Mouse (Mus musculus) retina, postnatal 1 day (tissue): ENCODE data around the gene Cadm3.

Source experiments
- DNase-seq: peaks from one replicate; pipeline ENCODE4 v3.0.0-alpha.2; 2012

Cadm3 gene

DNA sequence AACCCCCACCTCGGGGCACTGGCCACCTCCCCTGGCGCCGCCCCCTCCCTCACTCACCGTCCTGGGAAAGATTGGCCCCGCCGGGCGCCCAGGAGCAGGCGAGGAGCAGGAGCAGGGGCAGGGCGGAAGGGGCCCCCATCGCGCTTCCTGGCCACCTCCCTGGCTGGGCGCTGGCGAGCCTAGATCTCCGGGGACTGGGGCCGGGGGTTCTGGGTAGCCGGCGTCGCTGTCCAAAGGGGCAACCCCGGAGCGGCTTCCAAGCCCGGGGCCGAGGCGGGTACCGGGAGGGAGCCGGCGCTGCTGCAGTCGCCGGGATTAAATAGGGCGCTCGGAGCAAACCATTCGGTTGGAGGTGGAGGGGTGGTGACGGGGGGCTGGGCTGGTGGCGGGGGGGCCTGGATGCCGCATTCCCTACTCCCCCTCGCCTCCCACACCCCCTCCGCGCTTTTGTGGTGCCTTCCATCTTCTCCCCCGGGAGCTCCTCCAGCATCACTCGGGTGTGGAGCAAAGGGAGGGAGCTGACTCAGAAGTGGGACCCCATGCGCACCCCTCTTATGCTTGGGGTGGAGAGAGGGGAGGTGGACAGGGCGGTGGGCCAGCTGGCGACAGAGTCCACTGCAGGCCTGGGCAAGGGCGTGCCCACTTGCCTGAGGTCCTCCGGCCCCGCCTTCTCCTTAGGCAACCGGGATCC is at the start of gene Cadm3:
TSS of gene Cadm3 (minus strand) at position 340 of the 691 bp plus-strand sequence.
- DNase-seq = peak; percentile 94

DNA sequence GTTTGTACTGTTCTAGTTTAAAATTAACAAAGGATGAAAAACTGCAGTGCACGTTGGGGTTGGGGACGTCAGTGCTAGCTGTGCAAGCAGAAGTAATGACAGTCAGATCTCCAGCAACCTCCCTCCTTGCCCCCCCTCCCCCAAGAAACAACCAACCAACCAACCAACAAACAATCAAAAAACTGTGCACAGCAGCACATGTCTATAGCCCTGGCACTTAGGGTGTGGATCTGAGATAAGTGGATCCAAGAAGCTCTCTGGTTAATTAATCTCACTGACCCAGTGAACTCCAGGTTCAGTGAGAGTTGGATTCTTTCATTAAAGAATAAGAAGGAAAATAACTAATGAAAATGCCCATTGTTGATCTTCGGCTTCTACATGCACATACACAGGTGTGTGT is 47.1 kb upstream of the Cadm3 start:
- no peak for DNase-seq

DNA sequence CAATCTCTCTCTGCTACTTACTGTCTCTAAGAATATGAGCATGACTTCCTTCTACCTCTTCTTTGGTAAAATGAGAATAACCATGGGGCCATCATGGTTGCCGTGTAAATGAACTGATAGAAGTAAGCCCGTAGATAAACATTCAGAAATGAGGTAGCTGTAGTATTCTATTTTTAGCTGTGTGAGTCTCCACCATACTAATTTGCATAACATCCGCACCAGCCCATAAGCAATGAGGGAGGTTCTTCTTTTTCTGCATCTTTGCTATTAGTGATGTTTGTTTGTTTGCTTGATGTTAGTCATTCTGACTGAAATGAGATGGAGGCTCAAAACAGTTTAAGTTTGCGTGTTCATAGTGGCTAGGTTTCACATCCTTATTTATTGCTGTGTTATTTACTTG is 44.4 kb upstream of the Cadm3 start:
- DNase-seq = no peak

DNA sequence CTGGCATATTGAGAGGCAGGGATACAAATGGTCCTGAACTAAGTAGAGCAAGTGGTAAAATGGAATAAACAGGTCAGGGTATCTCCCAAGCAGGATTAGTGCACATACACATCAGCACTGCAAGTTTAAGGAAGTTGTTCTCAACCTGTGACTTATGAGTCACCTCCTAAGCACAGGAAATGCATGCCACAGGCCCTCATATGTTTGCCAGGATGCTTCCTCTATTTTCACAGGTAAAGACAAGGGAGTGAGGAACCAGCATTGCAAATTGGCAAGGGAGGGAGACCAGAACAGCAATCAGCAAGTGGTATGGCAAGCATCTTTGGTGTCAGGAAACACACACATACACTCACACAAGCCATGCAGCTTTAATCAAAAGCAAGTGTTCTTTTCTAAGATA is 41.6 kb upstream of the Cadm3 start:
- no peak for DNase-seq

DNA sequence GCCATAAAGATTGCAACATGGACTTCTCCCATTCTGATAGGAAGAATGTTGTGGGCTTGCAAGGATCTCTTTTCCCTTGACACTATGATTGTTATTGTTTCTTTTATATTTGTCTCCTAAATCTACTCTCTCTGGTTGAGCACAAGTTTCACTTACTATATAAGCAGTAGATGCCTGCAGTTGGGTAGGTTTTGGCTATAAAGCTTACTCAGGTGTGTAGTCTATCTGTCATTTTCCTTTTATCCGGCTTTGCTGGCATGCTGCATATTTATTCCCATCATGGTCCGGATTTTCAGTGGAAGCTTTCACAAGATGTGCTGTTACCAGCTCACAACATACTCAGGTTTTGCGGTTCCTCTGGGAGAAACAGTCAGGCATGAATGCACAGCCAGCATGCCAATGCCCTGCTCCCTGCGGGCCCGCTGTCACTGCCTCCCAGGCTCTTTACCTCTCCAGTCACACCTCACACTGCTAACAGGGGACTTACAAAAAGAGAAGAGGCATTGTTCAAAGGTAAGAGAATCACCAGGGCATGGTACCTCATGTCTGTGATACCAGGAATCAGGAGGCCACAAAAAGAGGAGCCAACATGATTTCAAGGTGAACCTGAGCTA is 37.3 kb upstream of the Cadm3 start:
- DNase-seq = peak; percentile 21

DNA sequence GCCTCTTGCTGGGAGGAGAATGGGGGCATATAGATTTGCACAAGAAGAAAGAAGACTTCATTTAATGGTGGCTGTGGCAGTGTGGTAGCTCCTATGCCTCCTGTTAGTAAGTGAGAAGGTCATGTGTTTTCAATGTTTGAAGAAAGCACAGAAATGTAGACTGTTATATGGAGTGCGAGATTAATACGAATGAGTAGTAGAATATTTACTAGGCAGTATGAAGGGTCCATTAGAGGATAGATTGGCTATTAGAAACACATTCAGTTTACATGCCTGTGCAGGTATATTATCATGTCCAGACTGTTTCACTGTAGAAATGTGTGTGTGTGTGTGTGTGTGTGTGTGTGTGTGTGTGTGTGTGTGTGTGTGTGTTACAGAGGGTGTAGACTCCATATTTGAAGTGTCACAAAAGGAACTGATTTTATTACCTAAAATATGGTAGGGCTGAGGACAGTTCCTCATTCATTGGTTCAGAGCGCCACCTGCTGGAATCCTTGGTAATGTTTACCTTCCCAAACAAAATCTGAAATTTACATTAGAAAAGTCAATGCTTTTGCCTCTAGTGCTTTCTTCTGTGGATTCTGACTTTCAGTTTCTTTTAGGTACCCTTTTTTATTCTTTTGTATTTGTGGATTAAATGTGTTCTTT is 31.0 kb upstream of the Cadm3 start:
- peak; percentile 75 for DNase-seq

DNA sequence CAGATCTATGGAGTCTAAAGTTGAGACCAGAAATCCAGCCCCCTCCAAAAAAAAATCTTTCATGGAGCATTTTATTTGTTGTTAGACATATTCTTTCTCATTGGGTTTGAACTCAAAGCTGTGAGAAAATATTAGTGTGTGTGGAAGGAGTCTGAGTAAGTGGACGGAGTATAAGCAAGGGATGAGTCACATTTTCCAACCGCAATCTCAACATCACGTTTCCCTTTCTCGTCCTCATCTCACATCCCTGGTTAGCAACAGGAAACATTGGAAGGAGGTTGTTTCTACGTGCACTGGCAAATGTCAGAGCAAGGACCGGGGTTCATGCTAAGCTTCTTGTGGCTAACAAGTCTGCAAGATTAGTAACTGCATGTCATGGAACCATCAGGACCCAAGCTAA is 24.3 kb upstream of the Cadm3 start:
- no peak for DNase-seq

DNA sequence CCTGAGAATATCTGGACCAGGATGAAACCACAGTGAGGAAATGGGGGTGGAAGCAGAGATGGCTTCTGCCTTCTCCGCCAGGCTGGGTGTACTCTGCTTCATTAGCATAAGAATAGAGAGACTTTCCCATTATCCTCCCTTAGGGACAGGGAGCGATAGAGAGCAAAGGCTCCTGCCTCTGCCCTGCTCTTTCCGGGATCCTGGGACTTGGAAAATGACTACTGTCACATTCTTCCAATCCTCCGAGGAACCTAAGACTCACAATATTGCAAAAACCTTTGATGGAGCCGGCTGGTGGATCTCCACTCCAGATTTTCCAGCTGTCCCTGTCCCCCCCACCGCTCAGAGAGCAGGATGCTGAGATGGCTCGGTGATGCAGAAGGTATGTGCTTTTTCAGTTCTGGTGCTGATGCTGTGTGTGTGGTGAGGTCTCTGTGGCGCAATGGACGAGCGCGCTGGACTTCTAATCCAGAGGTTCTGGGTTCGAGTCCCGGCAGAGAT is 22.5 kb upstream of the Cadm3 start:
- peak; percentile 92 for DNase-seq

DNA sequence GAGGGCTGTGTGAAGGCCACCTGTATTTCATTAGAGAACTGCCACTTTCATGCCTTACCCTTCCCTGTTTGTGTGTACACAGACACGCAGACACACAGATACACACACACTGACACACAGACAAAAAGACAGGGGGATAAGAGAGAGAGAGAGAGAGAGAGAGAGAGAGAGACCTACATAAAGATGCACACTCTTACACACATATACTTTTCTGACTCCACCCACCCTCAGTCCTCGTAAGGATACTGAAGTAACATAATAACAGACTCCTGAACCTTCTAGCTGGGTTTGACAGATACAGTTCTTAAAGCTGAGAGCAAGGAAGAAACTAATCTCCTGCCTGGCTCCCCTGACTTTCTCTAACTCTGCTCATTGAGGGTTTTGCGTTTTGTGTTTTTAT is 21.9 kb upstream of the Cadm3 start:
- peak; percentile 21 for DNase-seq

DNA sequence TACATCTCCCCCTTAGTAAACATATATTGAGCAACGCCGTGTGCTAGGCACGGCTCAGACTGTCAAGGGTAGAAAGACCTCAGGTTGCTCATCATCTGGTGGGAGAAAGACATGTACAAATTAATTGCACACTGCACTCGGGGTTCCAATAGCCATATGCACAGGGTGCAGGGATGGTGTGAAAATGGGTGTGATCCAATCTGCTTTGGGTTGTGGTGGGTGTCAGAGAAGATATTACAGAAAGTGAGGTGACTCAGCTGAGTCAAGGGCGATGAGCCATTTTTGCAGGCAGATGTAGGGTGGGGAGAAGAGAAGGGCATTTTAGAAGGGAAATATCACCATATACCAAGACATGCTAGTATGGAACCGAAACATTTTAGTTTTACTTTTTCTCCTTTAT is 13.9 kb upstream of the Cadm3 start:
- no peak for DNase-seq

DNA sequence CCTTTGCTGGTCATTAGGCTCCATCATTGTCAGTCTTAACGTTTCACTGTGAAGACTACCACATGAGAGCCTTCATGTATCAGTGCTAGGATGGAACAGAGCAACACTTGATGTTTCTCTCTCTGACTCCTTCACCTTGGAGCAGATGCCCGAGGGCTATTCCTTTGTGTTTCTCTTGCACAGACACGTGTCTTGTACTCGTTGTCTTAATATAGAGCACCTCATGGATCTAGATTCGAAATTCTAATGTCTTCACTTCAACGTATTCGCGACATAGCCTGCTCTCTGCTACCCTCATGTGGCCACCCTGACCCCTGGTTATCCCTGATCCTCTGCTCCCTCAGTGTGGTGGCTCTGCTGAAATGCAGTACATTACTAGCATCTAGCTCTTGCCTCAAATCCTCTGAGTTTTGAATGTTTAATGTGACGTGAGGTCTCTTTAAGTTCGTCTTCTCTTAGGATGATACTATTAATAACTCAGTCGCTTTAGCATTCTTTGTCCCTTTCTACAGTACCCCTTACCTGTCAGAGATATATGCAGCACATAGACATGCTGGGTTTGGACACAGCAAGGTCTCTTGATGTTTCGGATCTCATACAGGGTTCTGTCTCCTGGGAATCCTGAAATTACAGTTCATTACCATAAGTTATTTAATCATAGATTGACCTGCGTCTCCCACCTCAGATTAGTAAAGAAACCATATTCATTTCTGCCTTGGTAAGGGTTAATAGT is 10.1 kb upstream of the Cadm3 start:
- DNase-seq = peak; percentile 79

DNA sequence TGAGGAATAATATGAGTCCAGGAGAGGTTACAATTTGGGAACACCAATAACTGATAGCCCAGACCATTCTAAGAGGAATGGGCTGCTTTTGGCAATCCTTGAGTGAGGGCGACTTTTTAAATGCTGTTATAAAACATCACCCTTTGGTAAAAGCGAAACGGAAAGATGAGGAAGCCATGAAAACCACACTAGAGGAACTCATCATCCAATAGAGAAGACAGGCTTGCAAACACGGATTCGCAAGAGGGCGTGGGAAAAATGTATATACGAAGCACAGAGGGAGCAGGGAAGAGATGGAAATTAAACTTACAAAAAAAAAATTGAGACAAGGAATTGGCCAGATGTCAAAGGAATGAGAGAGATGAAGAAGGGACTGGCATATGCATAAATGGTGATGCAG is 6.5 kb upstream of the Cadm3 start:
- no peak for DNase-seq

DNA sequence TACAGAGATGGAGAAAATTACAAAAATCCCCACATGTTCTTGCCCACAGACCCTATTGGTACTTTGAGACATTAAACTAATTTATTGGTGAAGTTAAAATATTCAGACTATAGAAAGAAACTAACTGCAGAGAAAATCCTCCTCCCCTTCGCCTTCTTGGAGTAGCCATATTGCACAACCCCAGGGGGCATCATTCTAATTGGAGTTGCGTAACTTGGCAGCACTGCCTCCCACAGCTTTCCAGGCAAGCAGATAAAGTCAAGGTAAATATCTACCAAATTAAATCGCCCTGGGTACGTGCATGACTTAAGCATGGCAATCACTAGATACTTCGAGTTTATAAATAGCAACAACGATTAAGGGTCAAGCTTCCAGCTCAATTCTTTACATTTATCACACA is 4.1 kb upstream of the Cadm3 start:
- no peak for DNase-seq

DNA sequence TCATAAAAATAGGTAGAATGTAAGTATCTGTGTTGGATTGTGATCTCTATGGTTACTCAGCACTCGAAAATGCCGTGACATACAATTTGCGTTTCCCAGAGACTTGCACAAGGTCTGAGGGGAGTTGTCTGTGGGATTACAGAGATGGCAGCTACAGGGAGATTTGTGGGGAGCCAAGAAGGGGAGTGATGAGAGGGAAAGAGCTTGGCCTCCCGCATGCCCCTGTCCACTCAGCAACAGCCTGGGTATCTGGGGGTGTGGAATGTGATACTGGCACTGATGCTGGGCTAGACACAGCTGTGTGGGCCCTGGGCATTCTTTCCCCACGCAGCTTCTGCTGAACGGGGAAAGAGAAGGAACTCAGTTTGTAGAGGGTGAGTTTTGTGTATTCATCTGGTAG is 3.0 kb upstream of the Cadm3 start:
- DNase-seq = no peak

DNA sequence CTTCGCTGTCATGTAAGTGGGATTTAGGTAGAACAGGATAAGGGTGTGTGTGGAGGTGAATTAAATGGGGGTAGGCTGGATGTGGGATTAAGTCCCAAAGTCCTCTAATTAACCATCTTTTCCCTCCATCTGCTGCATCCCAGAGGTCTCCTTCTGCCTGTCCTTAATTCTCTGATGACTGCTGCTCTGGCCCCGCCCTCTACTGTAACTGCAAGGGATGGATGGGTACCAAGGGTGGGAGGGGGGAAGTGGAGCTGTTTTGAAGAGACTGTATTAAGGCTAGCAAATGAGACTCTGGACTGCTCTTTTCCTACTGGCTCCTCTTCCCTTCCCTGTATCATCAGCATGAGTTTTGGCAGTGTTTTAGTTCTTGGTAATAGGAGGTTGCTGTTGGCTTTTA is 2.1 kb upstream of the Cadm3 start:
- DNase-seq = peak; percentile 75

DNA sequence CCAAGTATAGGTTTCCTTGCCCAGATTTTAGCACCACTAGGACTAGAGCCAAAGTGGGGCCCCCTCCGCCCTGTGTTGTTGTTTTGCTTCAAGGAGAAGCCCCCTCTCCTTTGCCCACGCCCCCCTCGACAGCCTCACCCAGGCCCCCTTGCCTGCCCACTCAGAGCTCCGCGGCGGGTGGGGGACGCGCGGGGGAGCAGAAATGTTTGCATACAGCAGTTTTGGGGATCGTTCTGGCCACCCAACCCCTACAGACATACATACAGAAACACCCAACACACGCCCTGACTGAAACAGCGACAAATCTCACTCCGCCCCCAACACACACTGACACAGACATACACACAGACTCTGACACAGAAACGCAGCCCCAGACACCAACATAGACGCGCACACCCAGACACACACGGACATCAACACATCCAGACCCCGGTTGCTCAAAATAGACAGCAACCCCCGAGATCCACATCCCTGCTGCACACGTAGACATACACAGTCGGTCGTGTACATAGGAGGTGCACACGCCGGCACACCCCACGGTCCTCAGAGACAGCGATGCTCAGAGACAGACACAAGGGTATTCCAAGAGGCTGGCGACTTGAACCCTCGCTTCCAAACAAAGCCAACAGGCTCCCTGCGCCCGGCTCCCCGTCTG is 667 bp downstream of the Cadm3 start:
- no peak for DNase-seq

DNA sequence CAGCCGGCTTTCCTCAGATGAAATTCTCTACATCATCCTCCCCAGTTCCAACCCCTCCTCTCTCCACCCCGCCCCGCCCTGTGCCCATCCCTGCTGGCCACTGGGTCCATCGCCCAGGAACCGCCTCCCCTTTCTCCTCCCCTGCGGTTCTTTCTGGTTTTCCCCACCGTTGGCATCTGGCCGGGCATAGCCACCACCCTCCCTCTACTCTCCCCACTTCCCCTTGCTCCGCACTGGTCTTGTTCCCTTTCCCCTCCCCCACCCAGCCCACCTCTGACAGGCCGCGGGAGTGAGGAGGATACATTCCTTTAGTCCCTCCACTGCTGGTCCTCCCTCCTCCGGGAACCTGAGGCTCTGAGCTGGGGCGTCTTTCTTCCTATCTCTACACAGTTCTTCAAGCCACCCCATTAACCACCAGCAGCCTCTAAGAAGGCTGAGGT is 1.5 kb downstream of the Cadm3 start:
- DNase-seq = peak; percentile 81

DNA sequence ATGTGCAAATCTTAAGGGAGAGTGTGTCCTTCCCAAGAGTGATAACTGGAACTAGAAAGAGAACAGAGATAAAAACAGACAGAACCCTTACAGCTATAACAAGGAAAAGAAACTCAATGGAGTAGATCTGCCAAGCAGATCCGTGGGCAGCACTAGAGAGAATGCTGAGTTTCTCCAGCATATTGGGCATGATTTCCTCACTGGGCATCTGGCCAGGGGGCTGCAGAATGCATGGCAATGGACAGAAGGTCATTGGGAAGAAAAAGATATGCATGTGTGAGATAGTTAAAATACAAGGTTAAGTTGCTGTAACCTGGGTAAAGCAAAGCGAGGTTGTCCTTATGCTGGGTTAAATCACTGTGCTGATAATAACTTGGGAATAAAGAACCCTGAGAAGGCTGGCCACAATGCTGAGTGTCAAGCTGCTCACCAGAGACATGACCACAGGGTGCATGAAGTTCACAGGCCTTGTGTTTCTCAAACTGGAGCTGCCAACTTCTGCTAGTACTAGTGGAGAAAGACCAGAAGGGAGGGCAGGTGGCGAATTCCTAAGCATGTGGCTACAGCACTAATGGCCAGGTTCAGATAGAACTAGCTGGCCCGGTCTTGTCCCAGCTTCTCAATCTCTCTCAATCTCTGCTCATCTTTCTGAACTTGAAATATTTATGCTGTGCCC is 3.2 kb downstream of the Cadm3 start:
- DNase-seq = no peak

DNA sequence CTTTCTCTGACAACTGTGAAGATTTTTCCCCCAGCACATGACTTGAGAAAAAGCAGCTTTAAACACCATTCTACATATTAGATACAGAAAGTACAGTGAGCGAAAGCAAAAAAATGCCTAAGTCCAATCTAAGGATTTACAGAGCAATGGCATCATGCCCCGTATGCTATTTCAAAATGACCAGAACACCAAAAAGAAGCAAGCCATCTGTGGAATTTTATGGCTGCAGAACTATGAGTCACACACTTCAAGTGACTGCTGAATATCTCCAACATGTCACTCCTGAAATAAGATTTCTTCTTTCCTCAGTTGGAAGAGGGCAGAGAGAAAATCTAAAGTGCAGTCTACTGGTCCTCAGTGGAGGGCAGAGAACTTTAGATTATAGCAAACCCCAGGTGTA is 4.1 kb downstream of the Cadm3 start:
- no peak for DNase-seq

DNA sequence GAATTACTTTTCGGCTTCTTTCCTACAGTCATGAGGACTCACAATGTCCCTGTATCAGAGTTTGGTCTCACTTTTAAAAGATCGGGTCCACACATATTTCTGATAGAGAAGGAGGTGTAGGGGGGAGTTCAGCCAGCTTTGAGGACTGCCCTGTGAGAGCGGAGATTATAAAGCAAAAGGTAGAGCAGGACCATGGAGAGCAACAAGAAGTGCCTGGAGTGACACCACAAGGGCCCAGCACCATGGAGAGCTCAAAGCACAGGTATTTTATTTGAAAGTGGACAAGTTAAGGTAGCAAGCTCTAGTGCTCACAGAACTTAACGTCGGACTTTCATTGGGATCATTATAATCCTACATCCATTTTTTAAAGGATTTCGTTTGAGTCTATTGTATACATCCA is 5.8 kb downstream of the Cadm3 start:
- DNase-seq = no peak

DNA sequence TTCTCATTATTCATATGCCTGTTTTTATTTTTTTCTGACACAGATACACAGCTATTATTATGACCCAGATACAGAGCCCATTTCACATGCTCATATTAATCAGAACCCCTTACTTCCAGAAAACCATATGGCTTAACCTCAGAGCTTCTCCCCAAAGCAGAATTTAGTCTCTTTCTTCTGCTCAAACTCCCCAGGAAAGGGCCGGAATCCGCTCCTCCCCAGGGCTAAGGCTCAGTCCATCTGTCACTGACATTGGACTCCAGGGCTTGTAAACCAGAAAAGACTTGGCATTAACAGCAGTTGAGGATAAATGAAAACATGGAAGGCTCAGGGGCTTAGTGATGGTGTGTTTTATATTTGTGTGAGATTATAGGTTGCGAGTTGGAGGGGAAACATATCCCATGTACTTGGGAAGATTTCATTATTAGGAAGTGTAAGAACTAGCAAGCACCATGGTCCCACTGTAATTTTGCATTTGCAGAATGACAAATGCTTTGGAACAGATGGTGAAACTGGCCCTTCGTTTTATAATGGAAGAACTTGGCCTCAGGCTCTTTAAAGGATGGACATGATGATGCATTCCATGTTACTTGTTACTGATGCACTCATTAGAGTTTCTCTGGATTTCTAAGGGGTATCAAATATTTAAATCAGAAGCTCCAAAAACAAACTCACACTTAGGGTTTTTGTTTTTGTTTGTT is 7.8 kb downstream of the Cadm3 start:
- peak; percentile 54 for DNase-seq

DNA sequence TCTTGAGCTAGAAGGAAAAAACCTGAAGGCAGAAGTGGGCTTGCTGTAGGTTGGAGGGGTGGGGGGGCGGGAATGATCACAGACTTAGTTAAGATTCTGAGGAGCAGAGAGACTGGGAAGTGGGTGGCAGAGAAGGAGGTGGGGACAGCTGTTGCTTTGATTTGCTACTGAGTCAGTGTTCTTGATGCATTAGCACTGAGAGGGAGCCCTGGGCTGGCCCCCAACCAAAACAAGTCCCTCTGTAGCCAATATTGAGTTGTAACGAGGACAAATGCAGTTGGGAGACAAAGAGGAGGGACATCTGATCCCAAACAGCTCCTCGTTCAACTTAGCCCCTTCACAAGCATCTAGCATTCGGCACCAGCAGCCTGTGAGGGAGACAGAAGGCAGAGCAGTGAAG is 9.7 kb downstream of the Cadm3 start:
- no peak for DNase-seq
